Mouse (Mus musculus) CH12.LX (cell line): ENCODE measurements around the gene Kdr. TPM values are rescaled to one million over a fixed set of nuclear protein-coding genes. Genes with fewer than 3 reads are reported as not detected.

Experiments used
- DNase-seq: peaks from one replicate; pipeline ENCODE4 v3.0.0-alpha.2; 2013; ENCODE audit errors: extremely low read depth
- H3K27ac ChIP-seq: 2 replicates; pipeline ENCODE4 v1.5.1; 2012; ENCODE audit warnings: low read depth, mild to moderate bottlenecking, control low read depth, moderate library complexity; ENCODE audit not compliant: insufficient read depth
- H3K27me3 ChIP-seq: replicated peaks from 2 replicates; pipeline ENCODE3; 2012; ENCODE audit warnings: inconsistent platforms
- H3K36me3 ChIP-seq, 2 experiments: replicated peaks in 1 of 2; 2 replicates each; pipeline versions ENCODE3 to v1.6.1; 2012; ENCODE audit warnings: inconsistent platforms in 1 of 2, low read length in 1 of 2, mild to moderate bottlenecking in 1 of 2, mixed read lengths in 1 of 2, moderate library complexity in 1 of 2; ENCODE audit not compliant: control insufficient read depth in 1 of 2, insufficient read depth in 1 of 2
- H3K4me1 ChIP-seq, 2 experiments: 2 replicates each; pipeline ENCODE4 v1.6.1; 2012; ENCODE audit warnings: inconsistent platforms in 1 of 2, moderate library complexity in 1 of 2; ENCODE audit not compliant: insufficient read depth in 2 of 2, control insufficient read depth in 1 of 2
- H3K4me2 ChIP-seq: 2 replicates; pipeline ENCODE4 v1.6.1; 2012; ENCODE audit warnings: low read depth, mild to moderate bottlenecking, control low read depth; ENCODE audit not compliant: poor library complexity, insufficient read depth, severe bottlenecking
- H3K4me3 ChIP-seq, 3 experiments: fragments of 150-350 bp in 1 of 3; sonication (generic) in 1 of 3; replicated peaks in 1 of 3; 2 replicates each; pipeline versions ENCODE3 to v1.5.1; 2011 to 2012; ENCODE audit warnings: low read depth in 2 of 3, low read length in 2 of 3, mild to moderate bottlenecking in 2 of 3, moderate library complexity in 2 of 3, control low read depth in 1 of 3, improper control_type of control experiment in 1 of 3, inconsistent platforms in 1 of 3, mixed read lengths in 1 of 3; ENCODE audit not compliant: poor library complexity in 1 of 3
- H3K79me2 ChIP-seq: replicated peaks from 2 replicates; pipeline ENCODE4 v1.6.1; 2012; ENCODE audit warnings: mild to moderate bottlenecking, moderate library complexity; ENCODE audit not compliant: control insufficient read depth, poor library complexity, insufficient read depth, severe bottlenecking; ENCODE audit errors: extremely low read depth
- H3K9ac ChIP-seq: 2 replicates; pipeline ENCODE4 v1.6.1; 2012; ENCODE audit warnings: low read depth, mild to moderate bottlenecking, control low read depth, moderate library complexity; ENCODE audit not compliant: insufficient read depth
- H3K9me3 ChIP-seq: replicated peaks from 2 replicates; pipeline ENCODE3; 2012; ENCODE audit warnings: low read length, inconsistent platforms, mixed read lengths
- BHLHE40 ChIP-seq: IDR thresholded peaks from 2 replicates; pipeline ENCODE4 v1.6.1; 2011; ENCODE audit warnings: mild to moderate bottlenecking, low read depth, low read length, improper control_type of control experiment
- CHD1 ChIP-seq: IDR thresholded peaks from 2 replicates; pipeline ENCODE4 v1.6.1; 2012; ENCODE audit warnings: low read depth, low read length, improper control_type of control experiment, inconsistent platforms
- CHD2 ChIP-seq: IDR thresholded peaks from 2 replicates; pipeline ENCODE4 v1.6.1; 2011; ENCODE audit warnings: low read length, improper control_type of control experiment
- CTCF ChIP-seq, 2 experiments: IDR thresholded peaks in 1 of 2; conservative IDR thresholded peaks in 1 of 2; 2 replicates each; pipeline ENCODE4 v1.5.1; 2011 to 2012; ENCODE audit warnings: low read depth in 2 of 2, low read length in 2 of 2, improper control_type of control experiment in 1 of 2, inconsistent platforms in 1 of 2, mild to moderate bottlenecking in 1 of 2, moderate library complexity in 1 of 2
- ELF1 ChIP-seq: IDR thresholded peaks from 2 replicates; pipeline ENCODE4 v1.6.1; 2014; ENCODE audit warnings: low read depth, mild to moderate bottlenecking, inconsistent platforms, low read length, improper control_type of control experiment
- EP300 ChIP-seq: IDR thresholded peaks from 2 replicates; pipeline ENCODE4 v1.6.1; 2011; ENCODE audit warnings: low read length, improper control_type of control experiment
- ETS1 ChIP-seq: conservative IDR thresholded peaks from 2 replicates; pipeline ENCODE4 v1.6.1; 2012; ENCODE audit warnings: low read depth, mild to moderate bottlenecking, inconsistent platforms, low read length, improper control_type of control experiment, moderate library complexity
- GABPA ChIP-seq: IDR thresholded peaks from 2 replicates; pipeline ENCODE4 v1.6.1; 2012; ENCODE audit warnings: low read depth, low read length, improper control_type of control experiment, inconsistent platforms; ENCODE audit not compliant: insufficient replicate concordance
- HCFC1 ChIP-seq: IDR thresholded peaks from 2 replicates; pipeline ENCODE4 v1.6.1; 2012; ENCODE audit warnings: low read depth, mild to moderate bottlenecking, inconsistent platforms, low read length, improper control_type of control experiment
- IRF4 ChIP-seq: IDR thresholded peaks from 2 replicates; pipeline ENCODE4 v1.6.1; 2014; ENCODE audit warnings: low read depth, mild to moderate bottlenecking, inconsistent platforms, low read length, improper control_type of control experiment
- JUN ChIP-seq: IDR thresholded peaks from 2 replicates; pipeline ENCODE4 v1.6.1; 2011; ENCODE audit warnings: low read depth, mild to moderate bottlenecking, low read length, improper control_type of control experiment, moderate library complexity; ENCODE audit not compliant: insufficient read depth
- JUND ChIP-seq: conservative IDR thresholded peaks from 2 replicates; pipeline ENCODE4 v1.6.1; 2011; ENCODE audit warnings: low read depth, low read length, improper control_type of control experiment
- KAT2A ChIP-seq: IDR thresholded peaks from 2 replicates; pipeline ENCODE4 v1.6.1; 2012; ENCODE audit warnings: low read length, improper control_type of control experiment, inconsistent platforms; ENCODE audit not compliant: insufficient replicate concordance
- MAFK ChIP-seq: IDR thresholded peaks from 2 replicates; pipeline ENCODE4 v1.6.1; 2011; ENCODE audit warnings: low read length, improper control_type of control experiment; ENCODE audit not compliant: insufficient replicate concordance
- MAZ ChIP-seq: IDR thresholded peaks from 2 replicates; pipeline ENCODE4 v1.6.1; 2012; ENCODE audit warnings: low read depth, mild to moderate bottlenecking, inconsistent platforms, low read length, improper control_type of control experiment, moderate library complexity
- MEF2A ChIP-seq: IDR thresholded peaks from 2 replicates; pipeline ENCODE4 v1.6.1; 2014; ENCODE audit warnings: low read depth, mild to moderate bottlenecking, inconsistent platforms, low read length, improper control_type of control experiment, borderline replicate concordance
- MYC ChIP-seq: IDR thresholded peaks from 2 replicates; pipeline ENCODE4 v1.6.1; 2011; ENCODE audit warnings: low read depth, mild to moderate bottlenecking, improper control_type of control experiment, low read length
- NRF1 ChIP-seq: IDR thresholded peaks from 2 replicates; pipeline ENCODE4 v1.6.1; 2014; ENCODE audit warnings: low read depth, mild to moderate bottlenecking, inconsistent platforms, low read length, improper control_type of control experiment, moderate library complexity
- PAX5 ChIP-seq: IDR thresholded peaks from 2 replicates; pipeline ENCODE4 v1.6.1; 2012; ENCODE audit warnings: low read length, inconsistent platforms, mixed read lengths
- POLR2A ChIP-seq: IDR thresholded peaks from 2 replicates; pipeline ENCODE4 v1.6.1; 2011; ENCODE audit warnings: low read depth, mild to moderate bottlenecking, improper control_type of control experiment, low read length
- POLR2AphosphoS2 ChIP-seq: IDR thresholded peaks from 2 replicates; pipeline ENCODE4 v1.6.1; 2011; ENCODE audit warnings: low read depth, low read length, improper control_type of control experiment
- RAD21 ChIP-seq: IDR thresholded peaks from 2 replicates; pipeline ENCODE4 v1.6.1; 2011; ENCODE audit warnings: low read depth, mild to moderate bottlenecking, low read length, improper control_type of control experiment, moderate library complexity
- SMC3 ChIP-seq: IDR thresholded peaks from 2 replicates; pipeline ENCODE4 v1.6.1; 2011; ENCODE audit warnings: low read depth, low read length, improper control_type of control experiment
- TBP ChIP-seq: conservative IDR thresholded peaks from 2 replicates; pipeline ENCODE4 v1.6.1; 2011; ENCODE audit warnings: low read depth, low read length, improper control_type of control experiment
- UBTF ChIP-seq: IDR thresholded peaks from 2 replicates; pipeline ENCODE4 v1.6.1; 2012; ENCODE audit warnings: low read depth, mild to moderate bottlenecking, inconsistent platforms, low read length, improper control_type of control experiment, moderate library complexity
- USF1 ChIP-seq: IDR thresholded peaks from 2 replicates; pipeline ENCODE4 v1.6.1; 2014; ENCODE audit warnings: low read depth, mild to moderate bottlenecking, inconsistent platforms, low read length, improper control_type of control experiment
- USF2 ChIP-seq: conservative IDR thresholded peaks from 2 replicates; pipeline ENCODE4 v1.6.1; 2011; ENCODE audit warnings: low read depth, low read length, improper control_type of control experiment
- ZC3H11A ChIP-seq: IDR thresholded peaks from 2 replicates; pipeline ENCODE4 v1.6.1; 2012; ENCODE audit warnings: low read depth, mild to moderate bottlenecking, inconsistent platforms, low read length, improper control_type of control experiment
- ZKSCAN1 ChIP-seq: IDR thresholded peaks from 2 replicates; pipeline ENCODE4 v1.6.1; 2012; ENCODE audit warnings: low read depth, inconsistent platforms, low read length, improper control_type of control experiment, borderline replicate concordance
- ZNF384 ChIP-seq: IDR thresholded peaks from 2 replicates; pipeline ENCODE4 v1.6.1; 2012; ENCODE audit warnings: low read depth, low read length, improper control_type of control experiment, inconsistent platforms
- dilution Hi-C: fragments of 300-500 bp; cut with MboI; formaldehyde crosslinking; loops from 2 replicates; pipeline ENCODE4 v1.14.3; 2020; ENCODE audit warnings: low sequenced_read_pairs; ENCODE audit not compliant: extremely low pct_unique_long_range_greater_than_20kb, extremely low pct_ligation_motif_present
- in situ Hi-C: fragments of 300-500 bp; cut with MboI; formaldehyde crosslinking; loops from 3 replicates; pipeline ENCODE4 v1.14.3; 2019; ENCODE audit warnings: low sequenced_read_pairs, low pct_ligation_motif_present, low pct_unique_long_range_greater_than_20kb, mixed read lengths
- polyA plus RNA-seq: library from polyadenylated mRNA; unstranded; fragments of >175 nt; gene quantifications from 2 replicates; pipeline ENCODE4 v1.2.1, GENCODE M21; 2012; ENCODE audit warnings: low read depth; ENCODE audit not compliant: insufficient read length
- total RNA-seq, 2 experiments: library from RNA; depleted of rRNA; stranded (reverse); fragments of 300-350 nt in 1 of 2; fragments of >200 nt in 1 of 2; gene quantifications; 2 replicates each; pipeline ENCODE4 v1.2.3; 2012 to 2014

The Kdr gene
- total and polyA plus RNA-seq, 3 experiments, result not detected

DNA sequence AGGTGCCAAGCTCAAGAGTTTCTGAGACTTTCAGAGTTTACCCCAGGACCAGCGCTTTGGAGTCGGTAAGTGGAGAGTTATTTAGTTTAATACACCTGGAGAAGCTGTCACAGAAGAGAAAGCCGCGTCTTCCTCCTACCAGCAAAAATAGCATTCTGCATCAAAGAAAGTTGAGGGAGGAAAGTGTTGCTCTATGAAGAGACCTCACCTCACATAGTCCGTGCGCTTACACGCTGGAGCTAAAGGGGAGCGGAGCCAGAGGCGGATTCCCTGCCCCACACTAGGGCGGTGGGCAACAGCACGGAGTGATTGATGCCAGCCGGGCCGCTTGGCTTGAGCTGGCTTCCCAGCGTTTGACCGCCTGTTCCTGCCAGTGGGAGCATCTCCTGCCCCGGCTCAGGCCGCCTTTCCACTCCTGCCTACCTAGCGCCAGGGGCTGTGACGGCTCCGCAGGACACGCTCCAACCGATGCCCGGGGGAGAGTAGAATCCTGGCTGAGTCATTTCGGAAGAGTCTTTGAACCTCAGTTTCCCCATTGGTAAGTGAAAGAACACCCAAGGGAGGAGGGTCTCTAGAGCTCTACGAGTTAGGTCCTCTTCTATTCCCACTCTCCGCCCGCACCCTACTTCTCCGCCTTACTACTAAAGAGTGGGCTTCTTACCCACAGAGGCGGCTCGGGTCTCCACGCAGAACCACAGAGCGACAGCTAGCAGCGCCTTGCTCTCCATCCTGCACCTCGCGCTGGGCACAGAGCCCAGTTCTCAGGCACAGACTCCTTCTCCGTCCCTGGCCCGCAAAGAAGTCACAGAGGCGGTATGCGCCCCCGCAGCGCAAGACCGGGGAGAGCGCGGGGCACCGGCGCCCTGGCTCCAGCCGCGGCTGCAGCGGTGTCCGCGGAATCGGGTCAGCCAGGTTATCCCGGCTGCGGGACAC, 551 bp downstream of the Kdr start:
- TF ChIP-seq EP300 (no peak), MAFK (no peak), ZNF384 (no peak), RAD21 (no peak), KAT2A (no peak), POLR2A (no peak), JUN (no peak), UBTF (no peak), IRF4 (no peak), HCFC1 (no peak), JUND (no peak), USF1 (no peak), POLR2AphosphoS2 (no peak), NRF1 (no peak), ELF1 (no peak), ZKSCAN1 (no peak), SMC3 (no peak), CTCF (conservative IDR thresholded peaks at IDR 0.05 in 1 of 2, IDR thresholded peaks at IDR 0.05 in 1 of 2; ENCODE audit: low read depth in 2 of 2, low read length in 2 of 2) (no peak)
- Histone ChIP-seq H3K27me3 (no peaks in the 10 kb centered on the region), H3K4me2 (no peak overlapping the region), H3K79me2 (no peaks in the 10 kb centered on the region), H3K9ac (no peak overlapping the region), H3K36me3 (no peaks in the 10 kb centered on the region), H3K9me3 (peaks cover 3% of the 10 kb centered on the region), H3K4me3 (no peak overlapping the region), H3K4me1 (peaks cover 0 to 5% of the 10 kb centered on the region in 2 experiments; a peak in 2 of 4 replicates), H3K27ac (no peak overlapping the region)
- dilution Hi-C loops, result no loop called here
- in situ Hi-C loops, result loop anchor here (25.0 kb wide), 1 partner anchor 90 kb away; no protein-coding TSS in a partner anchor
- no peak for DNase-seq

DNA sequence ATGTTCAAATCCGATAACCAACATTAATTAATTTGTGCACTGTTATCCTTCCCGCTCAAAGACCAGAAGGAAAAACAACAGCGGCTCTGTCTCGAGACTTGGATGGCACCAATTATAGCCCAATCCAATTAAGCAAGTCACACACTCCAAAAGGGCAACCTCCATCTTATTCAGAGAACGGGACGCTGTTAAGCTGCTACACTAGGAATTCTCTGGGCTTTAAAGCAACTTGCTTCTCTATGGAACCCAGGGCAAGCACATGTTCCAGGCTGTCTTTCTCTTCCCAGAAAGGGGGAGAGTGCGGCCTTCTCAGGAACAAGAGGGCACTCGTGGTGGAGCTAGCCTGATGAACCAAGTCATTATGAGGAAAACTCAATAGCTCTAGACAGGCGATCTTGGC, 1.6 kb downstream of the Kdr start:
- in situ Hi-C loops, result loop anchor here (25.0 kb wide), 1 partner anchor 89 kb away; no protein-coding TSS in a partner anchor
- TF ChIP-seq MEF2A (no peak), MAZ (no peak), CTCF (conservative IDR thresholded peaks at IDR 0.05 in 1 of 2, IDR thresholded peaks at IDR 0.05 in 1 of 2; ENCODE audit: low read depth in 2 of 2, low read length in 2 of 2) (no peak), GABPA (no peak), USF2 (no peak), SMC3 (no peak), BHLHE40 (no peak), TBP (no peak), ZC3H11A (no peak), CHD1 (no peak), ETS1 (no peak), MYC (no peak), PAX5 (no peak), JUND (no peak), UBTF (no peak), NRF1 (no peak), CHD2 (no peak), POLR2A (no peak), HCFC1 (no peak)
- H3K79me2 ChIP-seq, result no peaks in the 10 kb centered on the region

More for the DNA sequence above, 1.6 kb downstream of the Kdr start:
- H3K4me3 ChIP-seq, result no peak overlapping the region
- H3K27ac ChIP-seq, result no peak overlapping the region
- H3K36me3 ChIP-seq, result no peaks in the 10 kb centered on the region
- H3K4me1 ChIP-seq, result peaks cover 0 to 5% of the 10 kb centered on the region in 2 experiments; a peak in 2 of 4 replicates
- dilution Hi-C loops, result no loop called here
- no peak for DNase-seq
- peaks cover 3% of the 10 kb centered on the region for H3K9me3 ChIP-seq
- no peaks in the 10 kb centered on the region for H3K27me3 ChIP-seq
- no peak overlapping the region for H3K9ac ChIP-seq
- H3K4me2 ChIP-seq, result no peak overlapping the region
